Mouse (Mus musculus) testis, postnatal 10 days (tissue): ENCODE measurements around the gene Tmc8.
A peak's percentile ranks its signal among the peaks of the same experiment; 100 is the strongest.
"Not testable (repeated sequence)": the region's sequence is repeated elsewhere in the genome, so short reads cannot be mapped to it uniquely, and the experiment has no call there.

Source experiments
- DNase-seq: peaks from one replicate; pipeline ENCODE4 v3.0.0; 2021; ENCODE audit warnings: low spot score

The Tmc8 gene

DNA sequence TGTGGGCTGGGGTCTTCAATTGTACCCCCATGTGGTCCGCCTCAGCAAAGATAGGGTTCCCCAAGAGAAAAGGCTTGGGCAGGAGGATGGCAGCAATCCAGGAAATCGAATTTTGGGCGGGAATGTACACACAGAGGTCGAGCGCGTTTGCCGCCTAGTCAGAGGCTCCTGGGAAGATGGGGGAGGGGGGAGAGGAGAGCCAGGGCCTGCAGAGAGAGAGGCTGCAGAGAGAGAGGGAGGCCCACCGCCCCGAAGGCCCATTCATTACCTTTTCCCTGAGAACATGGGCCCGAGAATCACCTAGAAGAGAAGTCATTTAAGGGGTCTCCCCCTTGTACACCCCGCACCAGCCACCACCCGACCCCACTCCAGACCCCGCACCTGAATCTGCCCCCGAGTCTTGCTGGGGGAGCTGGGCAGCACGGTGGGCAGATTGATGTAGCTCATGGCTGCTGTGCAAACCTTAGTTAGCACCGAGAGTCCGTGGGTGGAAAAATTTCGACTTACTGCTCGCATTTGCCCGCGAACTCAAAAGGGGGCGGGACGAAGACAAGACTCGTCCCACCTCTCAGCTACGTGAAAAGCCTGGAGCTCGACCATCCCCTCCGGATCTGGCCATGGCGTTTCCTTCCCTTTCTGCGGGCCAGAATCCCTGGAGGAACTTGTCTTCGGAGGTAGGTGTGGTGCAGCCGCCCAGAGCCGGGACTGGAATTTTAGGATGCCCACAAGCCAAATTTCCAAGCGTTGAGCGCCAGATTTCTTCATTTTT, 43.6 kb downstream of the Tmc8 start, which contains the start of the genes Afmid and Tk1:
TSS of gene Afmid (plus strand) at position 592 of the 769 bp plus-strand sequence.
TSS of gene Tk1 (minus strand) at position 760 of the 769 bp plus-strand sequence.
- peak; percentile 82 for DNase-seq

DNA sequence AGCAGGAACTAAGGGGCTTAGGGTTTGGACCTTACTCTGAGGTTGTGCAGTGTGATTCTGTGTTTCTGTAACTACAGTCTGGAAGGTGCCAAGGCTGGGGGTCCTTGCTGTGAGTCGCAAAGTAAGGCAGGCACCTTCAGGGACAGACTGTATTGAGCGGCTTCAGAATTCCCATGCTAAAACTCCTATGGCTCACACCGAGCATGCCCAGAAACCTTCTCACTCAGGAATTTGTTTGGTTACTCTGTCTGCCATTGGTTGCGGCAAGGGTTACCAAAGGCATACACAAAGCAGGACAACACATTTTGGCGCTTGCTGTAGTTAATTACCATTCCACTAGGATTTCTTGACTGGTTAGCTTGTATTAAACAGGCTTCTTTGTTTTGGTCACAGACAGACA, 44.3 kb downstream of the Tmc8 start:
- no peak for DNase-seq

DNA sequence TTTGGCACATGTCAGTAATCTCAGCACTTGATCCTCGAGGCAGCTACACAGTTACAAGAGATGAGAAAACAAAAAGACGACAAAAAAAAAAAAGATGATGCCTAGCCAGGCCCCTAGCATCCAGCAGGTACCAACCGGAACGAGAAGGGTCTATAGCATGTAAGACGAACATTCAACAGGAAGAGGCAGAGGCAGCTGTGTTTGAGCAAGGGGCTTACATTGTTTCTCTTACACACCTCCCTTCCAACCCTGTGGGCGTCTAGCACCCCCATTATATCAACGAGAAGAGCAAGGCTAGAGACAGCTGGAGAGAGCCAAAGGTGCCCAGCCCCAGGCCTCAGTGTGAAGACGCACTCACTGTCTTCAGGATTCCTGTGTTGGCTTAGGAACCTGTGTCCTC, 45.0 kb downstream of the Tmc8 start:
- DNase-seq = no peak

DNA sequence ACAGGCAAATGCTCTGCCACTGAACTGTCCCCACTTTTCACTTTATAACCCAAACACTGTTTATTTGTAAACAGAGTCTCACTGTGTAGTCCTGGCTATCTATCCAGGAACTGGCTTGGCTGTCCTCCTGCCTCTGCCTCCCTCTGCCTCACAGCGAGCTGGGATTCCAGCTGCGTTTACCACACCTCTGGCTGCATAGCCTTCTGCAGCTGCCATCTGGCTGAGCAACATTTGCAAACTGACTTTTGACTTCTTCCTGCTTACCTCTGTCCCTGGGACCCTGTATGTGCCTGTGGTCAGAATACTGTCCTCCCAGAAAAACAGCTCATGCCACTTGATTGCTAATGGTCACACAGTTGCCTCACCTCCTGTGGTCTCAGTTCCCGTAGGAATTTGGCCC, 45.5 kb downstream of the Tmc8 start:
- DNase-seq = no peak

DNA sequence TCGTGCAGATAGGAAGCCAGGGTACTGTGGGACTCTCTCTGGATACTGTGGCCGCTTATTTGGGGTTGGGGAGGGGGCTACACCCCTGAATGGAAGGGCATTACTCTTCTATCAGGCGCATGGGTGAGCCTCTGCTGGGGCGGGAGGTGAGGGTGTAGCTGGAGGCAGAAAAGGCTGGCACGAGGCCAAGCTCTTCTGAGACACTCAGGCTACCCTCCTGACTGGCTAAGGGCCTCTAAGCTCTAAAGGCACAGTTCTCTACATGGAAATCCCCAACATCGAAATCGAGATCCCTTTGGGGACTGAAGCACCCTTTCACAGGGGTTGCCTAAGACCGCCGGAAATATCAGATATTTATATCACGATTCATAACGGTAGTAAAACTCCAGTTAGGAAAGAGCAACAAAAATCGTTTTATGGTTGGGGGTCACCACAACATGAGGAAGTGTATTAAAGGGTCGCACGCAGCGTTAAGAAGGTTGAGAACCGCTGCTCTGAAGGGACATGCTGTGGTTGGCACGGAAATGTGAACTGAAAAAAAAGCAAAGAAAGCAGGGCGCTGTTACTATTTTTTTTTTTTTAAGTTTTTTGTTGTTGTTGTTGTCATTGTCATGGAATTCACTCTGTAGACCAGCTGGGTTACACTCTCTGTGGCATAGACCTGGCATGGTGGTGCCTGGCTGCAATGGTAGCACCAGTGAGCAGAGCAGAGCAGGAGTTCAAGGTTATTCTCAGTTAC, 46.4 kb downstream of the Tmc8 start:
- DNase-seq = peak; percentile 75

DNA sequence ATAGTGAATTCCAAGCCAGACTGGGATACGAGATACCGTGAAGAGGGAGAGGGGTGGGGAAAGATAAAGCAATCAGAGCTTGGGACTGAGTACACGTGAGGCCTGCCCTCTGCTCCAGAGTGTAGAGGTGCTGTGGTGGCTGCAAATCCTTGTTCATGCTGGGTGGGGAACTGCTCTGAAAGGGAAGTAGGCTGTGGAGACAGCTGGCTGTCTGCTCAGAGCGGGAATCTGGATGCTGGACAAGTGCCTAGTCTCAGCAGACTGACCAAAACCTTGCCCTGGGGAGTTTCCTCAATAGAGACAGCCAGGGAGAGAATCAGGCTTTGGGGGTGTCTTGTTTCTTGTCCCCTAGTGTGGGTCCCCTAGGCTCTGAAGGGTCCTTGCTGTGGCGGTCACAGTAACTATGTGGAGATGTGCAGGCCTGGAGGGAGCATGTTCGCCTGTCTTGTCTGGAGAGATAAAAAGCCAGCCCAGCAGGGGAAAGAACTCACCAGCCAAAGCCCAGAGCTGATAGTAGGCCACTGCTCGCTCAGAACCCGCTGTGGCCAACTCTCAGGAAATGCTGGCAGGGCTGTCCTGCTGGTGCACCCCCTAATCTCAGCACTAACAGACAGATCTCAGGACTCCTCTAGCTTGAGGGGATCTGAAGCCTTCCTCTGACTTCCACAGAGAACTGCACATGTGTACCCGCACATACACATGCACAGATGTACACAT, 47.2 kb downstream of the Tmc8 start:
- DNase-seq = peak; percentile 59

DNA sequence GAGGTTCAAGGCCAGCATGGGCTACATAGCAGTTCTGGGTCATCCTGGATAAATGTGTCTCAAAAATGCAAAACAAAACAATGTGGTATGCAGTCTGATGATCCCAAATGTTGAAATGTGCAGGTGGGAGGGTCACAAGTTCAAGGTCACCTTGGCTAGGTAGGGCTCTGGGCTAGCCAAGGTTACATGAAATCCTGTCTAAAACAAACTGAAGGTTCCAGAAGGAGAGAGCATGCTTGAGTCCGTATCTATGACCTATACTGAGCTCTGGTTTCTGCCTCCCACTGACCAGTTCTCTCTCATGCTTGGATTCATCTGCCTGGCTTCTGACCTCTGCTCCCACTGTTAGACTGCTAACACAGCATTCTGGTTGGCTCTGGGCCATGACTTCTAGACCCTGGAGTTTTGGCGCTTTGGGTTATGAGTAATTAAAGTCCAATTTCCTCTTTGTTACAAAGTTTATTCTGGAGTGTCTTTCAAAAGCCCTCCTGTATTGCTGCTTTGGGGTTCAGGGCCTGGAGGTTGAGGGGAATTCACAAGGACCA, 47.9 kb downstream of the Tmc8 start:
- DNase-seq = peak; percentile 73

DNA sequence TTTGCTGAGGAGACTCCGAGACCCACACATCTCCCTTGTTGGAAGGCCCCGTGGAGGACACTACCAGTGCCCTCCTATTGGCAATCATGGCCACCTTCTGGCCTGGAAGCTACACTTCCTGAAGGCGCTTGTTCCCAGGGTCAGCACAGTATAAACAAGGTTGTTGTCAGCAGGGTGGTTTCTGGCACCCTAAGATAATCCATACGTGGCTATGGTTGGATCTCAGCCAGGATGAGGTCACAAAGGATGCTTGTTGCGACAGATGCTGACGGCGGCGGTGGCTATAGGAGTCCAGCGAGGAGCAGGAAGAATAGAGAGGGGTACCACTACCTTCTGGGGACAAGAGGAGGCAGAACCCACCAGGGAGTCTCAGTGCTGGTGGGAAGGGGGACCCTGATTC, 48.5 kb downstream of the Tmc8 start:
- no peak for DNase-seq

DNA sequence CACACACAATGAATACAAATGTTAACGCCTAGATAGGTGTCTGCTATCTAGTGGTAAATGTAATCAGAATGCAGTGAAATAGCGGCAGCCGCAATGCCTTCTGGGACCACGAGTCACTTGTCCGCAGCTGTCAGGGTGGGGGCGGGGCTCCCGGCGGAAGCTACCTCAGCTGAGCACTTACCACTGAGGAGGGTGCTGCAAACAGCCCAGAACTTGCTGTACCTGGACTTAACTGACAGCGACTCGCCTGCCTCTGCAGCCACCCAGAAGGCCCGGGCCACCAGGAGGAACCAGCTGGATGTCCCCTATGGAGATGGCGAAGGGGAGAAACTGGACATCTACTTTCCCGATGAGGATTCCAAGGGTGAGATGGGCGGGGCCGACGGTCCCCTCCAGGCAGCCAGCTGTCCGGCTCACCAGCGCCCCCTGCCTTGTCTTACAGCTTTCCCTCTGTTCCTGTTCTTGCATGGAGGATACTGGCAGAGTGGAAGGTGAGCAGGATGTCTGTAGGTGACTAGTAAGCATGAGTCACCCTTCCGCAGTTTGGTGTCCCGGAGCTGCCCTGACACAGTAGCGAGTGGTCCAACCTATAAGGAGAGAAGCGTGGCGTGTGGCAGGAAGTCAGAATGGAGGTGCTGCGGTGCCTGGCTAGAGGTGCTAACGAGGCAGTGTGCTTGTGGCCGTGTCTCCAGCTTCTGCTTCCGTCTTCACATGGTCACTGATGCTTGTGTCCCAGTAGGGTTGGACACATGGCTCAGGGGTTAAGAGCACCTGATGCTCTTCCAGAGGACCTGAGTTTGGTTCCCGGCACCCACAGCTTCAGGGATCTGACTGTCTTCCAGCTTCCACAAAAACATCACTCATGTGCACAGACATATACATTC, 50.5 kb downstream of the Tmc8 start:
- DNase-seq = peak; percentile 92

DNA sequence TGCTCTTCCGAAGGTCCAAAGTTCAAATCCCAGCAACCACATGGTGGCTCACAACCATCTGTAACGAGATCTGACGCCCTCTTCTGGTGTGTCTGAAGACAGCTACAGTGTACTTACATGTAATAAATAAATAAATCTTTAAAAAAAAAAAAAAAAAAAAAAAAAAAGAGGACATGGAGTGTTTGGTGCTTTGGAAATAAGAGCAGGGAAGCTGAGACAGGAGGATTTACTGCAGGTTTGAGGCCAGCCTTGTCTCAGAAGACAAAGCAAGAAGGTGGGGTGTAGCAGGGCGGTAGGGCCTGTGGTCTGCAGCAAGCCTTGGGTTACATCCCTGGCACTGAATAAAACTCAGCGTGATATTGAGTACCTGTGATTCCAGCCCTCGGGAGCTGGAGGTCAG, 51.6 kb downstream of the Tmc8 start:
- not testable (repeated sequence) for DNase-seq

DNA sequence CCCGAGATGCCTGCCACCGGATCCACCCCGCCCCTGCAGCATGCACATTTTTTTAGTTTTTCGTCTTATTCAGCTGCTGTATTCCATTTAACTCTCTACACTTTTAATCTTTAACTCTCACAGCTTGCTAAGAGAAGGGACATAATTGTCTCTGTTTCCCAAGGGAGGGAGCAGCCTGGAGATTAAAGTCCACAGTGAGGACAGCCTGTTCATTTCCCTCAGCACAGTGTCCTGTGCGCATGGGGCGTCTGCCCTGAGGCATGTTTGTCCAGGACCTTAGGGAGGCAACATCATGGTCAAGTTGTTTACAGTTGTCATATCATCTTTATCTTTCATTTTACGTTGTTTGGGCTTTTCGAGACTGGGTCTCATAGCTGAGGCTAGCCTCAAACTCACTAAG, 52.2 kb downstream of the Tmc8 start:
- DNase-seq = no peak

DNA sequence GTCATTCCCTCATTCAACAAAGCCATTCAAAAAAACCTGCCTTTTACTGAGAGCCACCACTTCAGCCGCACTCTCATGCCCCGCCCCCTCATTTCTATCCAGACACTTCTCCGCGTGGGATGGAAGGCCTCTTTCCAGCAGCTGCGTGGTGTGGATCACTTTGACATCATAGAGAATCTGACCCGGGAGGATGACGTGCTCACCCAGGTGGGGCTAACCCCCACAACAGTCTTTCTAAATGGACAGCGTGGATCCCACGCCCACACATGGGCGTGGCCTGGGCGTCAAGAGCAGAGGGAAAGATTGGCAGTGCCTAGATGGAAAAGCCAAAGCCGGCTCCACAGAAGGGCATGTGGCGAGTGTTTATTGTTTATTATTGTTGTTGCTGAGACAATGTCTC, 54.4 kb downstream of the Tmc8 start:
- peak; percentile 67 for DNase-seq

DNA sequence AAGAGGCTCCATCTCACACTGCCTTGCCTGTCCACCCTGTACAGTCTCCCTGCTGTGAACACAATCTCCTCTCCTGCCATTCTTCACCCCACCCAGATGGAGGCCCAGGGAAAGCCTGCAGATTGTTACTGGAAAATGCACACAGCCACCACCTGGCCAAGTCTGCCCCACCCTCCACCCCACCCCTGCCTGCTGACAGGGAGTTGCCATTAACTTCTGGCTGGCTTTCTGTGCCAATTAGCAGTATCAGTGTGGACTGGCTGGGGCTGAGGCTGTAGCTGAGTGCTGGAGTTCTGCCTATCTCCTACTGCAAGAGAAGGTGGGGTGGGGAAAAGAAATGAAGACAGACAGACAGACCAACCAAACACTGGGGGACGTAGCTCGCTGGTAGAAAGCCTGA, 56.7 kb downstream of the Tmc8 start:
- no peak for DNase-seq

DNA sequence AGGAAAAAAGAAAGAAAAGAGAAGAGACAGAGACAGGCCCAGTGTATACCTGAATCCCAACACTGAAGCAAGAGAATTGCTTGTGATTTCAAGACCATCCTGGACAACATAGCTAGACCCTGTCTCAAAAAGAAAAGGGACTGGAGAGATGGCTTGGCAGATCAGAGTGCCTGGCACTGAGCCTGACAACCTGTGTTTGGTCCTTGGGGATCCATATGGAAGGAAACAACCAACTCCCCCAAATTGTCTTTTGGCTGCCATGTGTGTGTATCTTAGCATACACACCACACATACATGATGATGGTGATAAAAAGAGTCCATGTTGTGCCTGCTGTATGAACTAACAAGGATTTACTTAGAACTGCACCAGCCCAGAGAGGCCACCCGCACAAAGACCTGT, 57.1 kb downstream of the Tmc8 start:
- no peak for DNase-seq

DNA sequence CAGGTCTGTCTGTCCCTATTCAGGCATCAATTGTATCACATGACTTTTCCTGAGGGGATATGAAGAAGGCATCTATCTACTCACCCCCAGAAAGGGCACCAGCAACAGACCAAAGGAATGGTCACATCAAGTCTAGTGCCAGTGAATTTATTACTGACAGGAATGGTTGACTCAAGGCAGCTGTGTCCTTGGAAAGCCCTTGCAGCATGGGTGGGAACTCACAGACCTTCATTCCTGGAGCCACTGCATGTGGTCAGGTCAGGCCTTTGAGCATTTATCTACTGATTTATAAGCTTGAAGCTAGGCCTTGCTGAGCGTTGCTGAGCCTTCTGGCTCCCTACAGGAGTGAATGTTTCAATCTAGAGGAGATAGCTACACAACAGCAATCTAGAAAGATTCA, 59.0 kb downstream of the Tmc8 start:
- no peak for DNase-seq
